Mouse (Mus musculus): ENCODE measurements around the gene Fhl2.
"Not testable (repeated sequence)": the region's sequence is repeated elsewhere in the genome, so short reads cannot be mapped to it uniquely, and the experiment has no call there.

Fhl2 gene

DNA sequence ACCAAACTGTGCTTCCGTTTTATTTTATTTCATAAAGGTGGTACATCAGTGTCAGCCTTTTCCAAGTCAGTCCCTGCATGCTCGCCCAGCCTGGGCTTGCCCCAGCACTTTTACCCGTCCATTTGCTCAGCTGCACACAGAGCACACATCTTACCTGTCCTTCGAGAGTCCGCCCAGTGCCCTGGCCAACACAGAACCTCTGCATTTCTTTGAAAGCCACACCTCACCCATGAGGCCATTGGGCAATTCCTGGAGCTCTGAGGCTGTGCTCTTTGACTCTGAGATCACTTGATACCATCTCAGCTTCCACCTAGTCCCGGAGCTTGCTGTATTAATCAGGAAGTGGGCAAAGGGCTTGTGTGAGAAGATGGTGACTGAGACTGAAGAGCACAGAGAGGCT, 51.4 kb downstream of the Fhl2 start:
- no peak for DNase-seq

- no peak for DNase-seq
Measured at GRCm38 (mm10) chr1:43144338-43144906, 52.4 kb downstream of the Fhl2 start.

DNA sequence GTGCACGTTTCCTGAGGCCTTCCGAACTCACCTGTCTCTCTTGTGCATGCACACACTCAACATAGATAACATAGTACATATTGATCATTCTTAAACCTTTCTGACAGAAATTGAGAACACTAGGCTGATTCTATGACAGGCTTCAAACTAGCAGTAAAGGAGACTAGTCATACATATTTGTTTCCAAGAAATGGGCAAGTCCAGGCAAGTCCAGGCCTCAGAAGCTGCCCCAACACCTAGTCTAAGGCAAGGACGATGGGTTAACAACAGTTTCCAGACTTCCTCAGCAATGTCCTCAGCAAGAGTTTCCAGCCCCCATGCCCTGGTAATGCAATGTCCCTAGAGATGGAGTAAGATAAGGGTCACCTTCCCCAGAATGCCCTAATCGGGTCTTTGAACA, 53.0 kb downstream of the Fhl2 start:
- no peak for DNase-seq

DNA sequence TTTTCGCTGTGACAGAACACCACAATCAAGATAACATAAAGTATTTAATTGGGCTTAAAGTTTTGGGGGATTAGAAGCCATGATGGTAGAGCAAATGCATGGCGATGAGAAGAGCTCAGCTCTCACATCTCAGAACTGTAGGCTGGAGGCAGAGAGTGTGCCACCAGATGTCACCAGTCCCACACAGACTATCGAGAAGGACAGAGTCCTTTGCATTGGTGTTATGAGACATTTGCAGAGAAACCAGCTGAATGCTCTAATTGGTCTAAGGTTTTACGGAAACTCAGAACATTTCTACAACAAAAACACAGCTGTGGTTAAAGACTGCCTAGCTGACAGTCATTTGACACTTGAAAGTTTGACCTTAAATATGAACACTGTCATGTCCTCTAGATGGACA, 53.5 kb downstream of the Fhl2 start:
- DNase-seq = peak; percentile 42

- no peak for DNase-seq
Measured at GRCm38 (mm10) chr1:43142849-43143248, 53.9 kb downstream of the Fhl2 start.

DNA sequence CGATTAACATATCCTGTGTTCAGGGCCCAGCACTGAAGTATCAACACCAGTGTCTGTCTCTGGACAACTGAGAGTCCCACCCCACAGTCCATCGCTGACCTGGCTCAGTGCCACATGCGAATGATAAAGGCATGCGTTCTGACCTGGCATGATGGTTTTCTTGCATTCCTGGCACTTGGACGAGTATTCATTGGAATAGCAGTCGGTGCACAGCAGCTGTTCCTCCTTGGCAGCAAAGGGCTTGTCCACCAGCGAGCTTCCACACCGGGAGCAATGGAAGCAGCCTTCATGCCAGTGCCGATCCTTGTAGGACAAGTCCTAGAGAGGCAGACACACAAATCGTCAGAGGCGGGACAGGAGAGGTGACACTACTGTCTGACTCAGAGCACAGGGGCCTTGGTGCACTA, 55.2 kb downstream of the Fhl2 start:
- no peak for DNase-seq

DNA sequence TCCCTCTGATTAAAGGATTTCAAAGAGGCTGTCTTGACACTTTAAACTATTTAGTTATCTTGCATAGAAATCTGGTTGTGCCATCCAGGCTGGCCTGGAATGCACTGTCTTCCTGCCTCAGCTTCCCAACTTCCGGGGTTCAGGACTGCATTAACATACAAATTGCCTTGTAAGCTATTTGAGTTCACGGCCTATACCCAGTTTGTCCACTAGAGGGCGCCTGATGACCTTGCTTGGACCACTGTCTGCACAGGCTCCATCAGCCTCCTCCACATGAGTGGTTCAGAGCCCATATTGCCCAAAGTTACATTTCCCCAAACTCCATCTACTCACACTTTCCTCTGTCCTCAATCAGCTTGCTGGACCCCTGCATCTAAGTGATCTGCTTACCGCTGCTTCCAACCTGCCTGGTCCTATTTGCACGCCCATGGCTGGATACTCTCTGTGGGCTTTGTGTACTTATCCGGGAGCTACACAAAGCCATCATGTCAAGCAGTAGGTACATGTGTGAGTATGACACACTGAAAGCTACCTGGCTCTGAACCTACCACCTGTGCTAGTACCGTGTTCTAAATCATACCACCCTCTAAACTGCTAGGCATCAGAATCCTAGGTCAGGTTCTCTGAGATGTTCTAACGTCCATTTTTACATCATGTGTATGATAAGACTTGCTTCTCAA, 57.1 kb downstream of the Fhl2 start:
- DNase-seq = peak; percentile 91

GRCm38 (mm10) chr1:43138268-43138812, 58.4 kb downstream of the Fhl2 start:
- DNase-seq = peak; percentile 22

- no peak for DNase-seq
Measured at GRCm38 (mm10) chr1:43137334-43137733, 59.5 kb downstream of the Fhl2 start.

DNA sequence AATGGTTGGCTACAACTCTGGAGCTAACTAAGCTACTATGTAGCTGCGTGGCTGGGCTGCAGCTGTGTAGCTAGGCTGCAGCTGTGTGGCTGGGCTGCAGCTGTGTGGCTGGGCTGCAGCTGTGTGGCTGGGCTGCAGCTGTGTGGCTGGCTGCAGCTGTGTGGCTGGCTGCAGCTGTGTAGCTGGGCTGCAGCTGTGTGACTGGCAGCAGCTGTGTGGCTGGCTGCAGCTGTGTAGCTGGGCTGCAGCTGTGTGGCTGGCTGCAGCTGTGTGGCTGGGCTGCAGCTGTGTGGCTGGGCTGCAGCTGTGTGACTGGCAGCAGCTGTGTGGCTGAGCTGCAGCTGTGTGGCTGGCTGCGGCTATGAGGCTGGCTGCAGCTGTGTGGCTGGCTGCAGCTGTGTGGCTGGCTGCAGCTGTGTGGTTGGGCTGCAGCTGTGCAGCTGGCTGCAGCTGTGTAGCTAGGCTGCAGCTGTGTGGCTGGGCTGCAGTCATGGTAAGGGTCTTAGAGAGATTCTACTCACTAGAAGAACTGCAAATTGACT, 60.2 kb downstream of the Fhl2 start:
- DNase-seq = not testable (repeated sequence)

DNA sequence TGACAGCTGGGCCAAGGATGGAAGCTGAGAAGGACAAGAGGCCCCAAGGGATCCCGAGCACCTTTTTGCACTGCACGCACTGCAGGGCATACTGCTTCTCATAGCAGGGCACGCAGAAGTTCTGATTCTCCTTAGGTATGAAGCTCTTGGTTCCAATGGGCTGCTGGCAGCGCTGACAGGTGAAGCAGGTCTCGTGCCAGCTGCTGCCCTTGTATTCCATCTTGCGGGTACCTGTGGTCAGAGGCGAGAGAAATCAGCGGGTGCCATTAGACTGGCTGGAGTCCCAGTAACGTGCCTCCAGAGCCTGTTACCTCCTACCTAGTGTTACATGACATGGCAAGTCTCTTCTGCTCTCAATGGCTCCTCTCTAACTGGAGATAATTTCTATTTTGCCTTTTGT, 65.2 kb downstream of the Fhl2 start:
- DNase-seq = no peak

- DNase-seq = no peak
Measured at GRCm38 (mm10) chr1:43130219-43130981, 66.4 kb downstream of the Fhl2 start.

GRCm38 (mm10) chr1:43127820-43128610, 68.8 kb downstream of the Fhl2 start:
- no peak for DNase-seq

DNA sequence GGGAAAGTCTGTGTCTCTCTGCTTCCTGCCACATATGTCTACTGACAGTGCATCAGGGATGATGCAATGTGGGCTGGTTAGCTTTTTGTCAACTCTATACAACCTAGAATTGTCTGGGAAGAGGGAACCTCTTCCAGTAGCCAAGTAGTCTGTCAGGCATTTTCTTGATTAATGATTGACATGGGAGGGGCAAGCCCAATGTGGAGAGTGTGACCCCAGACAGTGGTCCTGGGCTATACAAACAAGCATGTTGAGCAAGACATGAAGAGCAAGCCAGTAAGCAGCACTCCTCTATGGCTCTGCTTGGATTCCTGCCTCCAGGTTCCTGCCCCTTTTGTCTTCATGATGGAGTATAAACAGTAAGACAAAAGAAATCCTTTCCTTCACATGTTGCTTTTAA, 69.6 kb downstream of the Fhl2 start:
- no peak for DNase-seq

GRCm38 (mm10) chr1:43124726-43125125, 72.1 kb downstream of the Fhl2 start:
- no peak for DNase-seq

DNA sequence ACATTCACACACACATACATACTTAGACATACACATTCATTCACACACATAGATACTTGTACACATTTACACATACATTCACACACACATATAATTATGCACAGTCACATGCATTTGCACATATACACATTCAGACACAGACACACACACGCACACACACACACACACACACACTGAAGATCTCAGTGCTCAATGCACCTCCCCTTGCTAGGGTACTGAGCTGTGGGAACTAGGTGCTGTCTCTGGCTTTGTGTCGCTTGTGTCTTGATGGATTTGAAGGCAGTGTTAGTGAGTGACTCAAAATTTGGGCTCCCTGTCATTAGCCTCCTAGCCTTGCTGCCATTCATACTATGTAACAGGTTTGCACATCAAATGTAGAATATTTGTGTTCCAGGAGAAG, 74.2 kb downstream of the Fhl2 start:
- no peak for DNase-seq

DNA sequence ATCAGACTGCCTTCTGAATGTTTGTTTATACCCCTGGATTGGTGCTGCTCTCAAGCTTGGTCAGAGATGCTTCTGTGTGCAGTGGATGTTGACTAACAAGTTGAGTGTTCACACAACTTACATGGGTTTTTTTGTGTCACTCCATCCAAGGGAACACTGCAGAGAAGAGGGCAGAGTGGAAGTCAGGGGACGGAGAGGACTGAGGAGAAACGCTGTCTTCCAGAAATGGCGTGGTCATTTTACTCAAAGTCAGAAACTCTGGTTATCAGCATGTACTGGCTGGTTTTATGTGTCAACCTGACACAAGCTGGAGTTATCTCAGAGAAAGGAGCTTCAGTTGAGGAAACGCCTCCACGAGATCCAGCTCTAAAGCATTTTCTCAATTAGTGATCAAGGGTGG, 75.8 kb downstream of the Fhl2 start:
- no peak for DNase-seq

GRCm38 (mm10) chr1:43117435-43117834, 79.3 kb downstream of the Fhl2 start:
- DNase-seq = no peak

- peak; percentile 74 for DNase-seq
Measured at GRCm38 (mm10) chr1:43112882-43113281, 83.9 kb downstream of the Fhl2 start.

GRCm38 (mm10) chr1:43110556-43110955, 86.2 kb downstream of the Fhl2 start:
- DNase-seq = peak; percentile 89

GRCm38 (mm10) chr1:43108729-43109128, 88.1 kb downstream of the Fhl2 start:
- no peak for DNase-seq

Data from thymus, postnatal 4 days (tissue).